8 mouse cellular contexts compared by ENCODE assay signal in the genomic region with DNA sequence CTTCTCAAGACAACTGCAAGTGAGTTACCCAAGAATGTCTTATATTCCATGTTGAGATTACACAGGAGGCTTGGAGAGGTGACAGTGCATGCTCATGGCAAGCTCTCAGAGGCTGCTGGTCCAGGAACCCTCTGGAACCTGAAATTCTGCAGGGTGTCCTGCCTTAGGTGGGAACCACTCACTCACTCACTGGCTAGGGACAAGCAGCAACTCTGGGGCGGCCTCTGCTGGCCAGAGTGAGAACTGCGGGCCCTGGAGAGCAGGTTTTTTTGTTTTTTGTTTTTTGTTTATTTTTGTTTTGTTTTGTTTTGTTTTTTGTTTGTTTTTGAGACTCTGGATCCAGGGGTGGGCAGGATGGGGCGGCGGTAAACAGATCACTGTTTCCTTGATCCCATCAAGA. TPM values are rescaled to one million over a fixed set of nuclear protein-coding genes. Genes with fewer than 3 reads are reported as not detected.
DNase-seq lines count a peak whose midpoint lies in the region; ATAC-seq lines count a peak whose summit lies in the region.

No protein-coding gene starts in this region.

- intact Hi-C loops in left cerebral cortex, postnatal 25 days (cut with DNase I) = loop anchor here (10.0 kb wide), 1 partner anchor 288 kb away; no protein-coding TSS in a partner anchor

- DNase-seq in midbrain, embryonic 11.5 days (ENCODE audit: low spot score, missing footprints) = peak; percentile 97
- DNase-seq in T-cell, adult 2 months (ENCODE audit: low spot score) = peak; percentile 10
- peak; percentile 41 for DNase-seq in embryo, embryonic 11.5 days (ENCODE audit: low read depth, low spot score)
- peak; percentile 18 to 31 for DNase-seq in left cerebral cortex, postnatal 25 days (ENCODE audit: low spot score in 2 of 2)
- peak; percentile 49 for DNase-seq in mesoderm, embryonic 11.5 days (ENCODE audit: low read depth, low spot score)
- DNase-seq in thymus, postnatal 4 days = peak; percentile 81

- no peaks in the 10 kb centered on the region for H3K36me3 ChIP-seq in midbrain, embryonic 11.5 days (ENCODE audit: control insufficient read depth, insufficient read depth, low read length)
- H3K36me3 ChIP-seq in midbrain, embryonic 16.5 days (ENCODE audit: control insufficient read depth, insufficient read depth, low read length) = no peaks in the 10 kb centered on the region
- H3K36me3 ChIP-seq in heart, embryonic 16.5 days (ENCODE audit: control insufficient read depth, insufficient read depth) = no peaks in the 10 kb centered on the region

- H3K9ac ChIP-seq in midbrain, embryonic 11.5 days (ENCODE audit: low read length) = no peak overlapping the region
- H3K9ac ChIP-seq in midbrain, embryonic 16.5 days (ENCODE audit: low read depth, low read length) = no peak overlapping the region
- no peak overlapping the region for H3K9ac ChIP-seq in heart, embryonic 16.5 days (ENCODE audit: low read length)

- H3K27ac ChIP-seq in midbrain, embryonic 11.5 days (ENCODE audit: low read depth, low read length) = no peak overlapping the region
- H3K27ac ChIP-seq in midbrain, embryonic 16.5 days (ENCODE audit: low read length) = no peak overlapping the region
- no peak overlapping the region for H3K27ac ChIP-seq in heart, embryonic 16.5 days (ENCODE audit: low read length)

- H3K4me2 ChIP-seq in midbrain, embryonic 11.5 days = peak overlapping the region; percentile 10; the same call in 1 of the 2 replicates
- H3K4me2 ChIP-seq in midbrain, embryonic 16.5 days (ENCODE audit: low read length) = no peak overlapping the region
- peak overlapping the region; percentile 35 for H3K4me2 ChIP-seq in heart, embryonic 16.5 days (ENCODE audit: low read depth, low read length)

- whole genome bisulfite sequencing in midbrain, embryonic 11.5 days = 8% methylated on average over 4 of the region's 4 CpGs
- 8% methylated on average over 4 of the region's 4 CpGs for WGBS in midbrain, embryonic 16.5 days
- WGBS in heart, embryonic 16.5 days = 3% methylated on average over 4 of the region's 4 CpGs

- no peaks in the 10 kb centered on the region for H3K9me3 ChIP-seq in midbrain, embryonic 11.5 days (ENCODE audit: control insufficient read depth, low read length)
- no peaks in the 10 kb centered on the region for H3K9me3 ChIP-seq in midbrain, embryonic 16.5 days (replicated peaks; ENCODE audit: control insufficient read depth, low read length, poor library complexity, severe bottlenecking)
- H3K9me3 ChIP-seq in heart, embryonic 16.5 days (replicated peaks; ENCODE audit: control insufficient read depth, low read length) = no peaks in the 10 kb centered on the region

- peaks cover 4% of the 10 kb centered on the region; the same call in 1 of the 2 replicates for H3K4me1 ChIP-seq in midbrain, embryonic 11.5 days (ENCODE audit: control insufficient read depth, insufficient read depth, low read length)
- H3K4me1 ChIP-seq in midbrain, embryonic 16.5 days (ENCODE audit: control insufficient read depth, insufficient read depth, low read length) = no peaks in the 10 kb centered on the region
- H3K4me1 ChIP-seq in heart, embryonic 16.5 days (ENCODE audit: control insufficient read depth, insufficient read depth, low read length) = 0 out of 2 replicates have a peak, but pooled peaks cover 2% of the 10 kb centered on the region

- no peaks in the 10 kb centered on the region for H3K27me3 ChIP-seq in midbrain, embryonic 11.5 days (ENCODE audit: control insufficient read depth, insufficient read depth, low read length)
- 0 out of 2 replicates have a peak, but pooled peaks cover 2% of the 10 kb centered on the region for H3K27me3 ChIP-seq in midbrain, embryonic 16.5 days (ENCODE audit: control insufficient read depth, insufficient read depth, low read depth, low read length)
- H3K27me3 ChIP-seq in heart, embryonic 16.5 days (ENCODE audit: control insufficient read depth, insufficient read depth, low read length) = peaks cover 21% of the 10 kb centered on the region

- ATAC-seq in midbrain, embryonic 11.5 days (ENCODE audit: low FRiP score) = peak; percentile 59; the same call in 1 of the 2 replicates
- ATAC-seq in midbrain, embryonic 16.5 days = no peak
- ATAC-seq in heart, embryonic 16.5 days (replicated peaks; ENCODE audit: extremely low read depth, insufficient read depth, low FRiP score) = no peak

- H3K4me3 ChIP-seq in midbrain, embryonic 11.5 days (ENCODE audit: low read depth, low read length) = no peak overlapping the region
- no peak overlapping the region for H3K4me3 ChIP-seq in midbrain, embryonic 16.5 days (ENCODE audit: low read depth, low read length)
- no peak overlapping the region for H3K4me3 ChIP-seq in heart, embryonic 16.5 days (ENCODE audit: low read length)

RNA-seq across cellular contexts. Expression of a gene that starts 2.6 kb away (rescaled TPM):
- 0.40 and 0.54 TPM in 2 replicates for polyA plus RNA-seq in midbrain, embryonic 11.5 days (2014; fragmentation: Nextera tagmentation; extraction: Ambion mirVana)
- polyA plus RNA-seq in midbrain, embryonic 16.5 days (2015; fragmentation: Nextera tagmentation; extraction: Ambion mirVana) = 0.47 and 0.72 TPM in 2 replicates
- polyA plus RNA-seq in heart, embryonic 16.5 days (2015; fragmentation: Nextera tagmentation; extraction: Ambion mirVana) = 1.3 and 1.7 TPM in 2 replicates
- not detected for total RNA-seq in left cerebral cortex, postnatal 25 days (2021)

RNA-seq across cellular contexts. Expression of a gene that starts 30.2 kb away (rescaled TPM):
- polyA plus RNA-seq in midbrain, embryonic 11.5 days (2014; fragmentation: Nextera tagmentation; extraction: Ambion mirVana) = not detected in 2 replicates
- 0.17 and 0.33 TPM in 2 replicates for polyA plus RNA-seq in midbrain, embryonic 16.5 days (2015; fragmentation: Nextera tagmentation; extraction: Ambion mirVana)
- polyA plus RNA-seq in heart, embryonic 16.5 days (2015; fragmentation: Nextera tagmentation; extraction: Ambion mirVana) = not detected in 2 replicates
- total RNA-seq in left cerebral cortex, postnatal 25 days (2021) = under 1 TPM; 0.23 to 0.25 TPM

Comparison
In these comparisons a context has a peak if more than half of its experiments do, and no peak if none do; other contexts are left out.
1. DNase-seq: peak in every context shown above with its lines; median percentile 97 in midbrain, embryonic 11.5 days; 81 in thymus, postnatal 4 days; 49 in mesoderm, embryonic 11.5 days; 41 in embryo, embryonic 11.5 days; 24 in left cerebral cortex, postnatal 25 days; 10 in T-cell, adult 2 months.